Mouse (Mus musculus) frontal cortex, postnatal 10 days (tissue): Measurements from ENCODE around the gene Cipc.

Experiments used
- DNase-seq, 2 experiments: peaks; one replicate each; pipeline ENCODE4 v3.0.0; 2022; ENCODE audit warnings: low spot score in 2 of 2, mixed read lengths in 1 of 2

Cipc gene

GRCm38 (mm10) chr12:86960791-86961335 is 14.0 kb downstream of the Cipc start:
- no peak for DNase-seq

DNA sequence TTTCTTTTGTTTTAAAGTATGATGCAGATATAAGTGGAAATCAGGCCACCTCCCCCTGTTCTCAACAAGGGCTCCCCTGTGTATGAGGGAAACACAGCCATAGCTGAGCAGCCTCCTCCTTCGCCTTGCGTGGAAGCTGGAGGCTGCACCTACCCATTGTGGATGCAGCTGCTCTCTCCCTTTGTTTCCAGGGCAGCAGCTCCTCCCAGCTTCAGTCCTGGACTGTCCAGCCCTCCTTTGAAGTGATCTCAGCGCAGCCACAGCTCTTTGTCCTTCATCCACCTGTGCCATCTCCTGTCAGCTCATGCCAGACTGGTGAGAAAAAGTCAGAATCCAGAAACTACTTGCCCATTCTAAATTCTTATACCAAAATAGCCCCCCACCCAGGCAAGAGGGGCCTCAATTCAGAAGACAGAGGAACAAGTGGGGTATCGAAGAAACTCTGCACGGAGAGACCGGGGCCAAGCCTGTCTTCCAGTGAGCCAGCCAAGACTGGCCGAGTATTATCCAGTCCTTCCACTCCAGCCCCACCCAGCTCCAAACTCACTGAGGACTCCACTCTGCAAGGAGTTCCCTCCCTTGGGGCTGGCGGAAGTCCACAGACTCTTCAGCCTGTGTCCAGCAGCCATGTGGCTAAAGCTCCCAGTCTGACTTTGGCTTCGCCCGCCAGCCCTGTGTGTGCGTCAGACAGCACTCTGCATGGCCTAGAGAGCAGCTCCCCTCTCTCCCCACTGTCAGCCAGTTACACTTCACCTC is 14.9 kb downstream of the Cipc start:
- no peak for DNase-seq

DNA sequence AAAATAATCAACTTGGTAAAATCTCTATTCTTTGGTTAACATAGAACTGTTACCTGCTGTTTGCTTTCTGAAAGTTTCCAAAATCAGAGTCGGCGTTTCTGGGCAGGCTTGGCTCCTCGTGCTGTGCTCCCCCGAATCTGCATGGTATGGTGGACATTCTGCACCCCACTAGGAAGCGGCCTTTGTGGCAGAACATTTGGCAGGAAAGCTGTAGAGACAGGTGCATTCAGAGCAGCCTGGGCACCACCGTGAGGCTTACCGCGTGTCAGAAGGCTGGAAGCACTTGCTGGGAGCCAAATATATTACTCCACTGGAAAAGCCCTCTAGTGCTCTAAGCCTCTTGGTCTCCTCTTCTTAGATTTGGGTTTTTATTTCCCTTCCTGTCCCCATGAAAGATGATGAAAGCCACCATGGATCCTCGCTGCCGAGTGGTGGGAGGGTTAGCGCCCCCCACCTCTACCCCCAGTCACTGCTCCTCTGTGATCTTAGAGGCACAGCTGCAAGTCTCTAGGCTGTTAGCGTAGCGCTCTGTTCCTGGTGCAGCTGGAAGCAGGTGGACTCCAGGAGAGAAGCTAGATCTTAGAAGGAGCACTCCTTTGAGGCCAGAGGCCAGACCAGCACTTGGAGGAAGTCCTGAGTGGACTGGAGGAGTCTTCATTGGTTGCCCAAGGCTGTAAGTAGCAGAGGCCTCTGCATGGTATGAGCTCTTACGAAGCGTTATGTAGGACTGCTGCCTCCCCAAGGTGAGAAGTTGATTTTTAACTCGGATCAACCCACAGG is 17.6 kb downstream of the Cipc start:
- no peak for DNase-seq

GRCm38 (mm10) chr12:86965237-86965799 is 18.5 kb downstream of the Cipc start:
- DNase-seq: no peak

DNA sequence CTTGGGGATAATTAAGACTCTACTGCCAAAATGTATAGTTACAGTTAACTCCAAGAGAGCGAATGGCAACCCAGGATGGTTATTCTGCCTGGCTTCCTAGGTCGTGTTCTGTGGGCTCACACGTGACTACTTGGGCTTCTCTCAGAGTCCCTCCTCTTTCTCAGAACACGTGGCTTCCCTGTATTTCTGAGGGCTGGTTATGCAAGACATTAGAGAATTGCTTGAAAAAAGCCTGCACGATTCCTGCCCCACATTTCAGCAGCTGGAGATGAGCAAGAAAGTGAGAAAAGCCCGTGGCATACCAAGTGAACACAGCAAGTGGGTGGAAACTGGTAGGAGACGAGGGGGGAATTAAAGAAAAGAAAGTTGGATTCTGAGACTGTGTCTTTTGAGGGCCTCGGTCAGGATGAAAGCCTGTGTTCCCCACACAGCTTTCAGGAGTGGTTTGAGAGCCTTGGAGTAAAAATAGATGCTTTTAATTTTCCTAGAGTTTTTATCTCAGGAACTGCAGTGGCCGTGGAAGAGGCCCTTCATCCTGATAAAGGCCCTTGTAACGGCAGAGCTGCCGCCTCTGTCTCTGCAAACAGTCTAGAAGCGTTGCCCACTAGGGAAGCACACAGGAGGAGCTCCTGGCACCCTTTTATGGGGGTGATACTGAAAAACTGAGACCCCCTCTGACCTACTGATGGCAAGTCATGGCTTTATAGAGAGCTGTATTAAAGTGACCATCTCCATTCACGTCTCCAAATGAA is 21.8 kb downstream of the Cipc start:
- DNase-seq: peak in 1 of 2 experiments; percentile 77

DNA sequence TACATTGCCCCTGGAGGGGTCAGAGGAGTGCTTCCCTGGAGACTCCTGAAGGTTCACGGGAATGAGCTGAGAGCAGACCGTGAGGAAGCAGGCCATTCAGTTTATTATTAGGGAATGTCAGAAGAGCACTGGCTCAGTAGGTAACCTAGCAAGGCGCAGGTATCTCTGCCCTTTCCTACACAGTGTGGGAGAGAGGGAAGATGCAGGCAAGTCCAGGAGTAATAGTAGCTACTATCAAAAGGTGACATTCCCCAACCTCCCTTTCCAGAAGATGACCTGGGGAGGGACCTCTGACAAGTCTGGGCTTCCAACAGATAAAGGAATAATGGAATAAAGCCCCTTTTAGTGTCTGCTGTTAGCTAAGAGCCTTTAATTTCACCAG is 22.4 kb downstream of the Cipc start:
- no peak for DNase-seq

- no peak for DNase-seq
These were observed 24.2 kb downstream of the Cipc start for GRCm38 (mm10) chr12:86971089-86971488.

DNA sequence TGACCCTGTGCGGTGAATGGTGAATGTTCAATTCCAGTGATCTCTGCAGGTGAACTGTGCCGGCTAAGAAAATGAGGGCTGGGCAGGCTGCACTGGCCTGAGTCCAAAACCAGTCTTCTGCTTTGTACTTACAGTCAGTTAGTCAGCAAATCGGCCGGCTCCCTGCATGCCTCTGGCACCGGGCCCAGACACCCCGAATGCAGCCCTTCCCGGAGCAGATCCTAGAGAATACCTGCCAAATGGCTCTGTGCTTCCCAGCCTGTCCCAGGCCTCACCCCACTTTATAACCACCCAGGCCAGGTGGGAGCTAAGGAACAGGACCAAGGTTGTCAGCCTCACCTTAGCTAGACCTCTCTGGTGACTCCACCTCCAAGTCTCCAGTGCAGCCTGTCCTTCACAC is 26.4 kb downstream of the Cipc start:
- peak in 1 of 2 experiments; percentile 69 for DNase-seq

DNA sequence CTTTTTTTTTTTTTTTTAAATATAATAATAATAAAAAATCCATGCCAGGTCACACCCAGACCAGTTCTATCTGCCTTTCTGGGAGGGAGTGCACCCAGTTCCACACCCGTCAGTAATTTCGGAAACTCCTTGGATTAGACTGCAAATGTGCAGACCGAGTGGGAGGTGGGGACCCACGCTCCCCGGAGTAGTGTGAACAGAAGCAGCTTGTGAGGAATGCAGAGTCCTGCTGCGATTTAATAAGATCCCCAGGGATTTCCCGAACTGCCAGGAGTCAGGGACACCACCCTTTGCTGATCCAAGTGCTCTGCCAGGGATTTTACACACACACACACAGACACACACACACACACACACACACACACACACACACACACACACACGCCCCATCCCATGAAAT is 26.9 kb downstream of the Cipc start:
- no peak for DNase-seq

- peak in 1 of 2 experiments; percentile 74 for DNase-seq
These were observed 27.8 kb downstream of the Cipc start for GRCm38 (mm10) chr12:86974387-86975288.

DNA sequence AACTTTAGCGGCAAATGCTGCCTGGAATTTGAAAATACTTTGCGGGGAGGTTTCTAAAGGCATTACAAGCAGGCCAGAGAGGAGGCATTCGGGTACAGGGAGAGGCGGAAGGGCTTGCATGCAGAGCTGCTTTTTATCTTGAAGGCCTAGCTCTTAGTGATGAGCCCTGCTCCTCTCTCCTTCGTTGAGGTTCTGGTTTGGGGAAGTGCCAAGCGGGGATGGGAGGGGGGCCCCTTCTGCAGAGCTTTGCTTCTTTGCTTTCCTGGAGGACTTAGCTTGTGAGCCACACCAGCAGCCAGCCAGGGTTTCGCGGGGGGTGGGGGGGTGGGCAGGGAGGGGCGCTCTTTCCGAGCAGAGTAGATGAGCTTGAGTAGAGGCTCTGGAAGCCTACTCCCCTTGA is 28.9 kb downstream of the Cipc start:
- no peak for DNase-seq

GRCm38 (mm10) chr12:86976511-86977168 is 29.8 kb downstream of the Cipc start:
- DNase-seq: no peak

DNA sequence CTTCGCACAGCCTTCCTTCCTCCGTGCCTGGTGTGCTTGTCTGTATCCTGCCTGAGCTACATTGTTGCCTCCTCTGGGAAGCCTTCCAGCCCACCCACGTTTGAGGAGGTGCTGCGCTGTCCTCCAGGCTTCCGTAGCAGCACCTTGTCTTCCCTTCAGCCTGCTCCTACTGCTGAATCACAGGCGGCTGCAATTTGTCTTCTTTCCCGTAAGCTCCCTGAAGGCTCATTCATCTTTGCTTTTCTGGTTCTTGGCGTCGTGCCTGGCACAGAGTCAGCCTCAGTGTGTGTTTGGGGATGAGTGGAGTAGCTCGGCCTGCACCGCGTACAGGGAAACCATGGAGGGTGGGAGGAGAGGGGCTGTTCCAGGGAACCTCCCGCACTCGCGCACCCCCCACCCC is 31.0 kb downstream of the Cipc start:
- no peak for DNase-seq

GRCm38 (mm10) chr12:86981180-86981579 is 34.3 kb downstream of the Cipc start:
- no peak for DNase-seq

DNA sequence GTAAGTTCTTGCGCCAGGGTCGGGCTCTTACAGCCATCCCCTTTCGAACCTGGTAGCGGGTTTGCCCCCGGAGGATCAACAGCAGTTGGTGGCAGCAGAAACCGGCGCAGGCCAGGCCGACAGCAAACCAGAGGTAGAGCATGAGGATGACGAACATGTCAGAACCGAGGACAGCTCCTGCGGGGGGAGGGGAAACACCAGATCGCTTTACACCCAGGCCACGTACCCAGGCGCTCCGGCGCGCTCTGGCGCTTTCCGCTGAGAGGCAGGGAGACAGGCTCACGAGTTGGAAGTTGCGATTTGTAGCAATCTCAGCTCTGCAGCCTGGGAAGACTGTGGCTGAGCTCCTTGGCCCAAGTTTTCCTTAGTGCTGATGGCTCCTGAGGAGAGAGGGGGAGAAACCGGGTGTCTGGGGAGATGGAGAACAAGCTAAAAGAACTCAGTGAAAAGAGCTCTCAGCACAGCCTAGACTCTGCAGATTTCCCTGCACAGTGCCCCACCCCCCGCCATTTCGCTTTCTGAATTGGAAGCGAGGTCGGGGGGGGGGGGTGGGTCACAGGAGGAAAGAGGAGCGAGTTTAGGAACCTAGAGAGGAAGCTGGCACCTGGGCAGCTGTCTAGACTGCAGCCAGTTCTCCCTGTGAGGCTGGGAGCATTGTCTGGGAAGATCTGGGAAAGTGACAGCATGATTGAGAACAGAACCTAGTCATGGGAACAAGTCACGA is 36.8 kb downstream of the Cipc start:
- DNase-seq: peak; percentile 61 to 65

DNA sequence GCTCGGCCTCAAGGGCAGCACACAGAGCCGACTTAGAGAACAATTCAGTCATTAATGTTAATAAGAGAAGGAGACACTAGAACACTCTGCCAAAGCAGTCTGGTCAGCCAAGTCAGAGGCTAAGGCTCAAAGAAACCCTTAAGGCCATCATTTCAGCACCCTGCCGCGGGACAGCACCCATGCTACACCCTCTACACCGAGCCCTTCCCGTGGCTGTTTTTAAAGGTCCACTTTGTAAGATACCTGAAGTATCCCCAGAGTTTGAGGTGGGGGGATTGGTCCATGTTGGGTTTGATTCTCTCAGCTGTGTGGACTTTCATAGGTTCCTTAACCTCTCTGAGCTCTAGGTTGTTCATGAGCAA is 37.3 kb downstream of the Cipc start:
- DNase-seq: no peak

DNA sequence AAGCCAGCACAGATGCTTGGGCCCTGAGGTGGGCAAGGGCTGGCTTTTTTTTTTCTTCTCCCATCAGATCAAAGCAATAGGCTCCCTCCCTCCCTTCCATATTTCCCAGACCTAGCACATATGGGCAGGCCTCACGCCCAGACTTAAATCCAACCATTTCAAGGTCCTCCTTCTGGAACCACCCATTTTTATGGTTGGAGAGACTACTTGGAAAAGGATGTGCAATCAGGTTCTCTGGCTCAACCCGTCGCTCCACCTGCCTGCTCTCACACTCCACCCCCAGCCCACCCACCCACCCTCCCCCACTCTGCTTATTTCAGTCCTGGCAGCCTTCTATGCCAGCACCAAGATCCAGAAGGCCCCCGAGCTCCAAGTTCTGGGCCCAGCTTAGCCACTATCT is 39.7 kb downstream of the Cipc start:
- DNase-seq: no peak

GRCm38 (mm10) chr12:86988227-86988626 is 41.4 kb downstream of the Cipc start:
- DNase-seq: no peak

DNA sequence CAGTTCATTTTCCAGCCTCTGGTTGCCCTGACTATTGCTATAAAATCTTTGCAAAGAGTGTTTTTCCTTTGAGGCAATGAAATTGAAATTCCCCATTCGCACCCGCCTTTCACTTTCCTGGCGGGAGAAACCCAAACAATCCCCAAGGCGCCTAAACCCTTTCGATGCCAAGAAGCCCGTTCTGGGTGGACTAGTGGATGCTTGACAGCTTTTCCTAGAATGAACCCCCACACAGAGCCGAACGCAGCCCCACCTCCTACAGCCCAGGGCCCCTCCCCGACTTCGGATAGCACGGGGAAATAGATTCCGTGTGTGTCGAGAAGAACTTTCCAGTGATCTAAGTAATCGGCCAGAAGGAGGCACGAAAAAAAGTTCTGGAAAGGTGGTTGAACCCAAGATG is 42.5 kb downstream of the Cipc start:
- no peak for DNase-seq
